Mouse (Mus musculus) bone marrow, adult 2 months (tissue): ENCODE data around the gene Nav2.

ENCODE experiments used
- CTCF ChIP-seq: fragments of 200-500 bp; IDR thresholded peaks from 2 replicates; pipeline ENCODE4 v1.5.1; 2011; ENCODE audit warnings: low read length, control low read depth; ENCODE audit not compliant: control insufficient read depth, insufficient read depth
- POLR2A ChIP-seq: fragments of 200-500 bp; IDR thresholded peaks from 2 replicates; pipeline ENCODE4 v1.6.1; 2011; ENCODE audit warnings: low read depth, mild to moderate bottlenecking, control low read depth, low read length, borderline replicate concordance; ENCODE audit not compliant: control insufficient read depth

DNA sequence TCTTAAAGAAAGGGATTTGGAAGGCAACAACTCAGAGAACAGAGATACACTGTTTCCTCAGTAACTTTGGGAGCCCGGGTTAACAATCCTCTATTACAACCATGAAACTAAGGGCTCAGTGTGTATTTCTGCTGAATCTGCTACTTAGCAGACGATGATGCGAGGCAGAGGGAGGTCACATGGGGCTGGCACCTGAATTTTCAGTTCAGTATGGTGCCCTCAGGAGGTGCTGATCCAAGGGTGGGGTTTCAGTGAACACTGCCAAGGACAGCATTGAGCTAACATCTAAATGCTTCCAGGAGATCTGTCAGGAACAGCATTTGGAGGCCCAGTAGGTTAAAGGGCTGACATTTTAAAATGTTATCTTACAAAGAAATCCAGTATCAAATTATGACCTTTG lies 28.9 kb upstream of the Nav2 start:
- TF ChIP-seq CTCF (no peak), POLR2A (no peak)
